Mouse (Mus musculus): ENCODE measurements around the gene Gins2.
A peak's percentile ranks its signal among the peaks of the same experiment; 100 is the strongest.

Gins2 gene

DNA sequence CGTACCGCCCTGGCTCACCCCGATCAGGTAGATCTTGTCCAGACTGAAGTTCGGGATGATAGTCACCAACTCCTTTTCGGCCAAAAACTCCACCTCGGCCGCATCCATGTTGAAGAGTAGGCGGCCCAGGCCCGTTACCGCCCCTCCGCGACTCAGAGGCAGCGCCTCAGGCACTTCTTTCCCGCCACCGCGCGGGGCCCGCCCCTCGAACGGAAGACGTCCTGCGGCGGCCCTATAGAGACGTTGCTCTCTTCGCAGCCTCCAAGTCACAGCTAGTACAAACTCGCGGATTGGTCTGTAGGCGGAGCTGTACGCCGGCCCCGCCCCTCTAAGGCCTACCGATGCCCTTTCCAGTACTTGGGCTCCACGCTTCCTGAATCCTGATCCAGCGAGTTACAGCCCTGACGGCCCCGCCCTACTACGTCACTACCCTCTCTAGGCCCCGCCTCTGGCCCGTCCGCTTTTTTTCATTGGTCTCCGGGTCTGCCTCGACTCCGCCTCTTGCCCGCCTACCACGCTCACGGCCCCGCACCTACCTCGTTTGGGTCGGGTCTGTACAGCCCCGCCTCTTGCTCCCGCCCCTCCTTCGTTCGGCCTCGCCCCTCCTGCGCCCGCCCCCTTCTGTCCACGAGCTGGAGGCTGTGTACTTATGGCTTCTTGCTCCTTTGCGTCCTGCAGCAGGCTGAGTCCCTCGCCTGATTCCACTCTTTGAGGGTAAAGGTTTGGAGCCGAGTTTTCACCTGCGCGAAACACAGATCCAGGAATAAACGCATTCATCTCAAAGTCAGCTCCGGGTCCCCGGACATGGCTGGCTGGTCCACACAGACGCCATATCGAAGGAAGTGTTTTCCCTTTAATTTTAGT lies at the start of gene Gins2:
Gene Gins2 (minus strand): TSS at position 397 of the 864 bp plus-strand sequence.
- peak; percentile 97 to 100 for DNase-seq (ENCODE audit: low spot score in 2 of 2)

DNA sequence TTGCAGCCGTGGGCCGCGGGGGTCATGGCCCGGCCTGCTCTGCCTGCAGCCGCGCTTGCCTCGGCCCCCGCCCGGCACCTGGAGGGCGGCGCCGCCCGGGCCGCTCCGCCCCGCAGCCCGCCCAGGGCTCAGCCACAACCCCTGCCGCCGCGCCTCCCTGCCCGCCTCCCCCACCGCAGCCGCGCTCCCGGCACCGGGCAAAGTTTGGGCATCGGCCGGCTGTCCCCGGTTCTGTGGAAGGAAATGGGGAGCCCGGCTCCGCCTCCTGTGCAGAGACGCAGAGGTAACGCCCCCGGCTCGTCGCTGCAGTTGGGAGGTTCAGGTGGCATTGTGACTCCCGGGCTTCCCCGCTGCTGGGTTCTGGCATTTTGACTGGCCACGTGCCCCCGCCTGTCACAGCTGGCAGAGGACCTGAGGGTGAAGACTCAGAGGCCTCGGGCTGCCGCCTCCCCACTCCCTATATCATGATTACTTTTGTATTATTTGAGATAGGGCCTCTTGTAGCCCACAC lies 45.3 kb upstream of the Gins2 start:
- DNase-seq (ENCODE audit: low spot score in 2 of 2) = peak; percentile 49 to 59

DNA sequence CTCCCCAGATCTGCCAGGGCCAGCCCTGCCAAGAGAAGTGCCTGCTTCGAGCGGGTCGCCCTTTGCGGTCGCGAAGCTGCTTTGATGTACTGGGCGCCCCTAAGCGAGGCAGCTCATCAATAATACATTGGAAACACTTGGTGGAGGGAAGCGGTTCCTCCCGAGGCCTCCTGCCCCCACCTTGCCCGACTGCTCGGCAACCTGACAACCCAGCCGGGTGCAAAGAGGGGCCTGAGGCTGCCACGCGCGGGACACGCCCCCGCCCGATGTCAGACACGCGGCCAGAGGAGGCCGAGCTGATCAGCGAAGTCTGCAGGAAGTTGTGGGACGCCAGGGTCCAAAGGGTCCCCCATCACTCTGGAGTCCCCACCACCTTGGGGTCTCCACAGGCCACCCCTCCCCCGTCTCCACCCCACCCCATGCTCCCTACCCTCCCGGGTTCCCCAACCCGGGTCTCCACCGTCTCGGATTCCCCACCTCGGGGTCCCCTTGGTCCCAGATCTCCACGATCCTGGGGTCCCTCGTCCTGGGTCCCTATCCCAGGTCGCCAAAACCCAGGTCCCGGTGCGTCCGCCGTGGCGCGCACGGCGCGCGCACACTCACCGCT lies 44.7 kb upstream of the Gins2 start:
- peak in 1 of 2 experiments; percentile 18 for DNase-seq (ENCODE audit: low spot score in 2 of 2)

DNA sequence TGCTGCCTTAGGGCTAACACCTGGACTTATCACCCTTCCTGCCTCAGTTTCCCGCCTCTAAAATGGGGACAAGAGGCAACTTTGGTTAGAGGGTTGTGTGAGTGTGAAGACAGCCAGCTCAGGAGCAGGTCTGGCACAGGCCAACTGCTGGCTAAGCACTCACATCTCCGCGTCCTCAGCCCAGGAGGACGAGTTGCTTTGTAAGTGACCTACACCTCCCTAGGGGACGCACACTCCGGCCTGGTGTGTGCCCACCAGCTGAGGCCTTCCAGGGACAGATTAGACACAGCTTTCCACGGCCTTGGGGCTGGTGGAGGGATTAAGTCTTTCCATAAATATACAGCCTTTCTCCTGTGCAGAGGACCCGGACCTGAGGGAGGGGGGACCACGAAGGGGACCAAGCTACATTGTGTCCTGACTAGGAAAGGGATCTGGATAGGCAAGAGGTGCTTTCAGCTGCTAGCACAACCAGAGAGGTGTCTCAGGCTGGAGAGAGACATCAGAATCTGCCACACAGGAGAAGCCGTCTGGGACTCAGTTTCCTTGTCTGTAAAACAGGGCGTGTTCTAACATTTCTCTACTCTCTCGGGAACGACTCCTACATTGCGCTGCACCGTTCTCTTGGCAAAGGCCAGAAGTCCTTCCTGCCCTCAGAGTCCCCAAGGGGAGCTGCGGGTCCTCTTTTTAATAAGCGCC lies 44.0 kb upstream of the Gins2 start:
- no peak for DNase-seq (ENCODE audit: low spot score in 2 of 2)

DNA sequence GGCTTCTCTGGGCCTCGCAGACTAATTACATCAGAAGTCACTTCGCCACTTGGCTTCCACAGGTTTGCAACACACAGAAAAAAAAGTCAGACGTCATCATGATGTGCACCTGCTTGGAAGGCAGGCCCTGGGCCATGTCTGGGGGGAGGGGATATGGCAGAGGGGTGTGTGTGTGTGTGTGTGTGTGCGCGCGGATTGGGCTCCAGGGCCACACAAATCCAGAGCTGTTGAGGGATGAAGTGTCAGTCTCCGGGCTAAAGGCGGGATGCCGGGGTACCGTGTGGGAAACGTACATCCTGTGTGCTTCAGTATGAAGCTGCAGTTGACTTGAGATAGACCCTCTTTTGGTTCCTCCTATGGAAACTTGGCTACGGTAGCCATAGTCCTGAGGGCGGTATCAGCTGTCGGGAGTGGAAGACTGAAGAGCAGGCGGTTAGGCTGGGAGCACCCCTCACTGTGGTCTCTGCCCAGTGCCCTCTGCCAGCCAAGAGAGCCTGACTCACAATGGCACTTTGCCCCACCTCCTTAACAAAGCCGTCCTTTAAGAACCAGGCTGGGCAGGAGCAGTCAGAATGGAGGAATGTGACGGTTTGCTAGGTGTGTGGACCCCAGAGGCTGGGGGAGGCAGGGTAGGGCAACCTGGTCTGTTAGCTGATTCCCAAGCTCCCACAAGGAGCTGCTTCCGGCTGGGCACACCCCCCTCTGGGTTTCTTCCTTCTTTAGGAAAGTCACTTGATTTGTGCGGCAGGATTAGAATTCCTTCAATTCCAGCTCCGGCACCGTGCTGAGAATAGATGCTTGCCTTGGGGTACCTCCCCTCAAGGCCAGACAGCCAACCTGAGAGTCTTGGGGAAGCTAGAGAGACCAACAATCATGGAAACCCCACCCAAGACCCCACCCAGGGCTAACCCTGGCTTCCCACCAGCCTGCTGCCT lies 42.6 kb upstream of the Gins2 start:
- DNase-seq (ENCODE audit: low spot score in 2 of 2) = no peak

DNA sequence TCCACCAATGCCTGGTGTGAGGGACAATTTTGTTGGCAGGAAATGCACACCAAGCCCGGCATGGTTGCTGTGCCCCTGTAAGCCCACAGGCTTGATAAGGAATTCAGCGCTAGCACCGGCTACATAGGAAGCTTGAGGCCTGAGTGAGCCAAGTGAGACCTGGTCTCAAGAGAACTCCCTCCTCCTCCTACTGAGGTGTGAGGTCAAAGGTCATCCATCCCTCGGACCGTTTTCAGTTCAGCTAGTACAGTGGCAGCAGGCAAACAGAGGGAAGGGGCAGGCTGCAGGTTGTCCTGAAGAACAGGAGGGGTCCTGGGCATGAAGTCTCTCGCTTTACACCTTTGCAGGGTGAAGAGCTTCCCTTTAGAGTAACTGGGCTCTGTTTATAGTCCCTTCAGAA lies 41.7 kb upstream of the Gins2 start:
- no peak for DNase-seq (ENCODE audit: low spot score in 2 of 2)

DNA sequence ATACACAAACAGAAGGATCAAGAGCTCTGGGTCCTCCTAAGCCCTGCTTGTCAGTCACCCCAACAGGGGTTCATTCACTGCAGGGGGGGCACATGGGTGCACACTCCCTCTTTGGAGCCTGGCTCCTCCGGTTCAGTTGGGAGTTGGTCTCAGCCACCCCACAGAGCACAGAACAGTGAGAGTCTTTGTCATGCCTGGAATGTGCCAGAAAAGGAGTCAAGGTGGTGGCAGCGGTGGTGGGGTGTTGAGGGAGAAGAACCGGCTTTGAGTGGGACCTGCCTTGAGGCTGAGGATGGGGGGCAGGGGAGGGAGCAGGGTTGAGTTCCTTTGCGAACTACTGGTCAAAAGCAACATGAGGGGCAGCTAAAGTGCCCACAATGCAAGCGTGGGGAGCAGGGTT lies 40.9 kb upstream of the Gins2 start:
- no peak for DNase-seq (ENCODE audit: low spot score in 2 of 2)

DNA sequence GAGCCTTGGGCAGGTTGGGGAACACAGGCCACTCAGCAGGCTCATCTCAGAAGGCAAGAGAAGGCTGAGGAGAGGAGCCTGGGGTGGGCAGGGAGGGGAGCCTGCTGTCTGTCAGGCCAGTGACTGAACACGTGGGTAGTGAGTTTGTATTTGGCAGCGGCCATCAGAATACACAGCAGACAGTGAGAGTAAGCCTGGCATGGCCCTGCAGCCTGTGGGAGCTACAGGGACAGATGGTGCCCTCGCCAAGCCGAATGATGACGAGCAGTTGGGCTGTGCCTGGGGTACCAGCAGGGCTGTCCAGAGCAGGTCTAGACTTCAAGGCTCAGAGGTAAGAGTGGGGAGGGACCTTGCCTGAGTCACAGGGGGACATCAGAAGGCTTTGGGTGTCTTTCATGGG lies 38.2 kb upstream of the Gins2 start:
- no peak for DNase-seq (ENCODE audit: low spot score in 2 of 2)

DNA sequence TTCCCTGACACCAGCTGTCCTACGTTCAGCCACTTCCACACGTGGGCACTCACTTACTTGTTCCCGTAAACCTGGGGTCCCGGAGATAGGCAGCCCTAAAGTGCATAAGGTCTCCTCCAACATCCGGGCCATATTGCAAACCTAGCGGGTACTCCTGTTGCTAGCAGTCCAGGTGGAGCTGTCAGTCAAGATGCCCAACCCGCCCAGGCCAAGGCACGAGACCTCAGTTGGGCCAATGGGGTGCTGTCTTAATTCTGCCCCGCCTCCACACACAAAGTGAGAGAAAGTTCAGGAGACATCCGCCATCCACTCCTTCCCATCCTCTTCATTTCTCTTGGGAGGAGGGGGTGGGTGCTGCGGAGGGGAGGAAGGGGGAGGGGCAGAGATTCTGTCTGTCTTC lies 37.4 kb upstream of the Gins2 start:
- DNase-seq (ENCODE audit: low spot score in 2 of 2) = no peak

DNA sequence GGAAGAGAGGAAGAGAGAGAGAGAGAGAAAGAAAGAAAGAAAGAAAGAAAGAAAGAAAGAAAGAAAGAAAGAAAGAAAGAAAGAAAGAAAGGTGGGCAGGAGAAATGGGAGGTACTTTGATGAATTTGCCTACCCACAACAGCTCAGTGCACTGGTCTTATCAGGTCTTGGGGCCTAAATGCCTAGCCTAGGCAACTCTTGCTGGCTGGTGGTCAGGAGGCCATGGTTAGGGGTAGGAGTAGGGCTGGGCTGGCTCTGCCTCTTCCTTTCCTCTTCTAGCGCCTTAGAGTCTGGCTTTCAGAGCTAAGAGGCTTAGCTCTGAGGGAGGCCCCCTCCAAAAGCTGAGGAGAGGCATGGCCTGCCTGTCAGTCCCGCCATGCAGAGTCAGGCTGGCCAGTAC lies 34.5 kb upstream of the Gins2 start:
- DNase-seq (ENCODE audit: low spot score in 2 of 2) = no peak

DNA sequence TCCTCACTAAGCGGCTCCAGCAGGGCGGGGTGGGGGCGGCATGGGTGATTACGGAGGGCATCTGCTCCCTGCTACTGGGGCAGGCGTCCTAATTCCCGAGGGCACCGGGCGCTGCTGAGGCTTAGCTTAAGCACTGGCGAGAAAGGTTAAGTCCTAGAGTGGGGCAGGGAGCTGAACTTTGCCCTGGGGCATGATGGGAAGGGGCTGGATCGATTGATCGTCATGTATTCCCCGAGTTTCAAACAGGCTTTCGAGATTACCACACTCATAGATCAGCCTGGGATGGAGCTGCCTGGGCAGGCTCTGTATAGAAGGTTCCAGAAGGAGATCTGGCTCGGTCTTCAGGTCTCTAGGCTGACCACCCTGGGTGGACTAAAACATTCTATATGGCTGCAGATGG lies 33.1 kb upstream of the Gins2 start:
- no peak for DNase-seq (ENCODE audit: low spot score in 2 of 2)

DNA sequence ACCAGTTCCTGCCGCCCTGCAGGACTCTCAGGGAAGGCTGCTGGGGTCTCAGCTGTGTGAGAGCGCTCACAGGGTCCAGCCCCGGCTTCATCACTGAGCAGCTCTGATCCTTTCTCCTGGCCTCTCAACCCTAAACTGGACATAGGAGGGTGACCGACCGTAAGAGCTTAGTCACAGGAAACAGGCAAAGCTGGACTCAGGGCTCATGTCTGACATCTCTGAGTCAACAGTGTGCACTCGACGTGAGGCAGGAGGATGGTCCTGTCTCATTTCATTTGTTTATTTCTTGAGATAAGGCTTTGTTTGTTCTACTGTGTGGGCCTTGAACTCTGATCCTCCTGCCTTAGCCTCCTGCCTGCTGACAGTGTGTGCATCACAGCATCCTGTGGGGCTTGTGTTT lies 31.3 kb upstream of the Gins2 start:
- DNase-seq (ENCODE audit: low spot score in 2 of 2) = no peak

DNA sequence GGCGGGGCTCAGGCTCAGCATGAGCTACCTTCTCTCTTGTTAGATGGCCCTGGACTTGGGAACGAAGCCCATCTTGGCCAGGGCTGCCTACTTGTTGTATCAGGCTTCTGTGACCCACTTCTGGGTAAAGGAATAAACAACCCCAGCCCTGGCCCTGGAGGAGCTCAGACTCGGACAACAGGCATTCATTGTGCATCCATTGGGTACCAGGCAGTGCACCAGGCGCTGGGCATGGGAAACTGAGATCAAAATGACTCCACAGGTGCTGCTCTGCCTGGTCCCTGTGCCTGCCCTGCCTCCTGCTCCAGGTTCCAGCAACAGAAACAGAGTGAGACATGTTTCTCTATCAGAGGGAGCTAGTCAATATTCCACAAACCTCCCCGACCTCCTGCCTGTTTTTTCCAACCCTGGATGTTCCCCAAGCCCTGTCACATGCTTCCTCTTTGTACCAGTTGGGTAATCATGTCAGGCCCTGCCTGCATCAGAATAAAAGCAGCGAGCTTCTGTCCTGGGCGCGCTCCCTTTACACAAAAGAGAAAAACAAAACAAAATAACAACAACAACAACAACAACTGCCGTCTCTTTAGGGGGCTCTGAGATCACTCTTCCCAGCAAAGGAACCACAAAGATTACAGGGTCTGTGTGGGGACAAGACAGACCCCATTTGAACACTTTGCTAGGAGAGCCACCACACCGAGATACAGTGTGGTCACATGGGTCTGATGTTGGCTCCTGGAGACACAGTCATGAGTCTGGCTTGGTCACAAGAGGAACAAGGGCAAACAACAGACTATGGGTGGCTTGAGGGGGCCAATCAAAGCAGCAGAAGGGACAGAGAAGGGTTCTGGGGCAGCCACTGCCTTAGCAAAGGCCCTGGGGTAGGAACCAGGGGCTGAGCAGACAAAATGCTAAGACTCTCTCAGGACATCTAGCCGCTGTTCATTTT lies 30.4 kb upstream of the Gins2 start:
- no peak for DNase-seq (ENCODE audit: low spot score in 2 of 2)

DNA sequence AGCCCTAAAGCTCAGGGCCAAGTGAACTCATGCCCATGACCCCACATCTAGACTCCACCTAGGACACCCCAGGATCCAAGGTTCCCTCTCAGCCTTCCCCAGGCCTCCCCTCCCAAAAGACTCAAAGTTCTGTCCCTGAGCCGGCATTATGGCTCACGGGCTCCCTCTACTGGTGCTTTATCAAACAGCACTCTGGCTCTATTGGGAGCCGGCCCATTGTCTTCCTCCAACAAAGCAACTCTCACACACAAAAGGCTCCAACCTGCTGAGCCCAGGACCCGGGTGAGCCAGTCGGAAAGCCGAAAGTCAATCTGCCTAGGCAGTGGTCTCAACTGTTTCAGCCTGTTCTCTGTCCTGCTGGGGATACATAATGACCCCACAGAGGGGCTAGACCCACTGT lies 29.0 kb upstream of the Gins2 start:
- DNase-seq (ENCODE audit: low spot score in 2 of 2) = peak; percentile 27 to 51

DNA sequence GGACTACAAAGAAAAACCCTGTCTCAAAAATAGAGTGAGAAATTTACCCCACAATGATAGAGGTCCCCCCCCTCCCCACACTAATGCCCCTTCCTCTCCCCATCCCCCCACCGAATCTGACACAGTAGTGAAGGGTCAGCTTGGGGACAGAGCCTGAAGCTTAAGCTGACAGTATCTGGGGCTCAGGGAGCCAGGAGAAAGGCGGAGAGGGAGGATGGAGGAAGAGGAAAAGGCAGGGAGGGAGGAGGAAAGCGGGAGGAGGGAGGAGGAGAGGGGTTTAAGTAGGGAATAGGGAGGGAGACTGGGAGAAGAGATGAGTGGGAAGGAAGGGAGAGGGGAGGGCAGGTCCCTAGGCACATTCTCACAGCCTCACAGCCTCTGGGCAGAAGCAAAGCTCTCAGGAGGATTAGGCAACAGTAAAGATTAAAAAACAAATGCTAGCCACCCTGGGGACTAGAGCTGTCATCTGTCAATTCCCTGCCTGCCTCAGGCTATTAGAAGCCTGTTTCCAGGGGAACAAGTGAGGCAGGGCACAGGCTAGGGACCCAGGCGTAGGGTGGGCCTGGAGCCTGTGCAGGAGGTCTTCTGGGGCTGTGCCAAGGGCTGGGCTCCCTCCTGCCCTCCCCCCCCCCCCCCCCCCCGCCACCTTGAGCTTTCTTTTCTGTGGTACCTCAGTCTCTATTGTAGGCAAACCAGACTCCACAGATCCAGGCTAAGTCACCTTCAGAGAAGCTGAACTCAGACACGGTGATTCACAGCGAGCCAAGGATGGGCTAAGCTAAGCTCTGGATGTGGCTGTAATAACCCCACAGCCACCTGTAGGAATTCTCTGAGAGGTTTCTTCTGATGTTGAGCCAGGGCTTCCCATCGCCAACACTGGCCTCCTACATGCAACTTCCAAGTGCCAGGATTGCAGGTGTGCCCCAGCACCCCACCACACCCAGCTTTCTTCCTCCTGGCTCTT lies 27.8 kb upstream of the Gins2 start:
- DNase-seq (ENCODE audit: low spot score in 2 of 2) = no peak

DNA sequence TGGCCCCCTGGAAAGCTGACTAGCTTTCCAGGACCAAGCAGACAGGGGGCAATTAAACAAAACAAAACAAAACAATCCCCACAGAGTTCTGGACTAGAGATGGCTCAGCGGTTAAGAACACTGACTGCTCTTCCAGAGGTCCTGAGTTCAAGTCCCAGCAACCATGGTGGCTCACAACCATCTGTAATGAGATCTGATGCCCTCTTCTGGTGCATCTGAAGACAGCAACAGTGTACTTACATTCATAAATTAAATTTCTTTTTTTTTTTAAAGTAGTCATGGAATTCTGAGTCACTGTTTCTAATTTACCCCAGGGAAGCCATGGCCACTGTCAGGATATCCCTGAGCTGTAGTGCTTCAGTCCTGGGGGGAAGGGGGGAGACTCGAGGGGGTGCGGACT lies 25.4 kb upstream of the Gins2 start:
- no peak for DNase-seq (ENCODE audit: low spot score in 2 of 2)

DNA sequence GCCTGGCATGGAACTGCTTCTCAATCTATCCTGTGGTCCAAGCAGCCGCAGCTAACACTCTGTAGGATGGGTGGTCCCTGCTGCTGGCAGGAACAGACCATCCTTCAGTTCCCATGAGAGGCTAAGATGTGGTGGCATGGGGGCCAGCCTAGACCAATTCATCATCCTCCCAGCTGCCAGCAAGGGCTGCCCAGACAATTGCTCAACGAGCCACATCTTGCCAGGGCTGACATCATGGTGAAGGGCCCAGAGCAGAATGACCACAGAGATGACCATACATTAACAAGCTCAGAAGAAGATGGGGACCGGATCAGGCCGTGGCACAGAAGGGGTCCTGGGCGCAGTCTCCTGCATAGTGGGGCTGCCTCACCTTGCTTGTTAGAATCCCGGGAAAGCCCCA lies 21.7 kb upstream of the Gins2 start:
- DNase-seq (ENCODE audit: low spot score in 2 of 2) = no peak

DNA sequence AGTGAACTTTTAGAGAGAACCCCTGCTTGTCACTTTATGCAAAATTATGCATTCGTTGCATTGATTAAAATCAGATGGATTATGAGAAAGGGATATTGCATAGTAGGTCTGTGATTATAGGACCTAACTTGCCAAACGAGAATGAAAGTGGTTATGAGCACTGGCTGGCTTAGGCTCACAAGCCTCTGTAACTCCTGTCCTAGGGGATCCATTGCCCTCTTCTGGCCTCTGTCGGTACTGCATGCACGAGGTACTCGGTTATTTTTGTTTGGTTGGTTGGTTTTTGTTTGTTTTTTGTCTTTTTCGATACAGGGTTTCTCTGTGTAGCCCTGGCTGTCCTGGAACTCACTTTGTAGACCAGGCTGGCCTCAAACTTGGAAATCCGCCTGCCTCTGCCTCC lies 18.8 kb upstream of the Gins2 start:
- DNase-seq (ENCODE audit: low spot score in 2 of 2) = peak in 1 of 2 experiments; percentile 77

DNA sequence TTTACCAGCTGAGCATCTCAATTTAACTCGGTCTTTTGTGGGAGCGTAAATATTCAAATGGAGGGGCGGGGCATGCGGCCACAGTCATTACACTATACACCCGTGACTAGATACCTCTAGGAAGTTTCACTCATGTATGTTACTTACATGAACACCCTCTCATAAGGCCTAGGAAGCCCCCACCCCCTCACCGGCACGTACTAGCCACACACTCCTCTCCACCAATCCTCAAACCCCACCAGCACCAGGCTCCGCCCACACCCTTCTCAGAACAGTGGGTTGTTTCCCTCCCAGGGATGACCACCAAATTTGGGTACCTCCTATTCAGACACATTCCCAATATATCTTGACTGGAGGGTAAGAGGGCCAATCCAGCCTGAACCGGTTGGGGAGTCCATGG lies 18.4 kb upstream of the Gins2 start:
- DNase-seq (ENCODE audit: low spot score in 2 of 2) = no peak
